Mouse (Mus musculus) retina, adult 2 months (tissue): Measurements from ENCODE around the gene Zfp422.

Experiments used
- DNase-seq: peaks from one replicate; pipeline ENCODE4 v3.0.0-alpha.2; 2012; ENCODE audit warnings: low read depth, low spot score

The Zfp422 gene

DNA sequence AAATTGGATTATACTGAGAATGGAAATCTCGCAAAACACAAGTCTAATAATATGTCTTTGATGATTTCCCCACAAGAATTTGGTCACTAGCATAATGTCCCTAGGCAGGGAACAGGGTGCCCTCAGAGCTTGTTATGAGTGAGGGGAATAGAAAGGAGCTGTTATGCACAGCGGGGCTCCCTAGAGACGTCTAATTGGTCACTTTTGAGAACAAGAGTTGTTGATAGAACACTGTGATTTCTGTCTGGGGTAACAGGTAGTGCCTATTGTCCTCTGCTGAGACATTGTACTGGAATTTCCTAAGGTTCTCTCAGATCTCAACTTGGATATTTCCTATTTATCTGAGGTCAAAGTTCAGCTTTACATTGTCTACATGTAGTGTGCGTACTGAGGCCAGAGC lies 44.7 kb downstream of the Zfp422 start, which contains the start of gene Olfr215:
TSS of gene Olfr215 (minus strand) at position 101 of the 400 bp plus-strand sequence.
- DNase-seq, result no peak
